Mouse (Mus musculus): ENCODE results near the gene Dlg2.

DNA sequence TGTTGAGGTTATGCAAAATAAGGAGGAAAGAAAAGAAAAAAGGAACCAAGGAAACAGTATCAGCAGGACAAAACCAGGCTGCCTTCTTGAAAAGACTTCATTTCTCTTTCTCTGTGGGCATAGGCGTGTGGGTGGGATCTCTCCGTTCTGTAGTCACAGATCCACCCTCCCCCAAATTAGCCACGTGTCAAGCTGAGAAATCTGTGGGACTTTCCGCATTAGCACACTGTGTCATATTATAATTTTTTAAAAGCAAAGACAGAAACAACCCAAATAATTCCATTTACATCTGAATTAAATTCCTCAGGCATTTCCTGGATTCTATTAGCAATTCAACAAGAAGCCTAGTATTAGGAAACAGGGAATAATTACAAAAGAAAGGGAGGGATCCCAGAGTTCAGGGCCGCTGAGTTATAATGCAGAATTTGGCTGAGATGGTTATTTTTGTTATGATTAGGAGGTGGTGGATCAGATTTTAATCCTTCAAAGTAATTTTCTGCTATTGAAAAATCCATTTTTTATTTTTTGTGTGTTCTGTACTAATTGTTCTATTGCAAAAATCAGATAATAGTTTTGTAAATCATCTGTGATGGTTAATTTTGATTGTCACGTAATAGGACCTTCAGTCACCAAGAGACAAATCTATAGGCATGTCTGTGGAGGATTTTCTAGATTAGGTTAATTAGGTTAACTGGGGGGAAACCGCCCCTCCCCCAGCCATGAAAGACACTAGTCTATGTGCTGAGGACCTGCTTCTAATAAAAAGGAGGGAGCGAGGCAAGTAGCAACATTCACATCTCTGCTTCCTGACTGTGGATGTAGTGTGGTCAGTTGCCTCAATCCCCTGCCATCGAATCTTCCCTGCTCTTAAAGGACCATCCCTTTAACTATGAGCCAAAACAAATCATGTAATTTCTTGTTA is 63.3 kb downstream of the Dlg2 start:
- TF ChIP-seq CTCF (IDR thresholded peaks at IDR 0.05; ENCODE audit: control insufficient read depth, insufficient read depth, insufficient read length) (no peak), CEBPB (IDR thresholded peaks at IDR 0.05; ENCODE audit: low read depth) (no peak), MAX (IDR thresholded peaks at IDR 0.05) (no peak), USF1 (IDR thresholded peaks at IDR 0.05; ENCODE audit: low read depth) (no peak), MYOD1 (IDR thresholded peaks at IDR 0.05; ENCODE audit: control insufficient read depth, insufficient read length, low read depth) (no peak), MYOG (IDR thresholded peaks at IDR 0.05; ENCODE audit: control insufficient read depth, extremely low read depth, insufficient read length) (no peak), FOSL1 (IDR thresholded peaks at IDR 0.05; ENCODE audit: insufficient read depth, low read length, poor library complexity, severe bottlenecking) (no peak)

Measured in C2C12 (cell line).